Mouse (Mus musculus) gastrocnemius, postnatal 36 days (tissue): Measurements from ENCODE around the gene Tmem200c. TPM values are rescaled to one million over a fixed set of nuclear protein-coding genes. Genes with fewer than 3 reads are reported as not detected.
A peak's percentile ranks its signal among the peaks of the same experiment; 100 is the strongest.

Source experiments
- DNase-seq, 2 experiments: peaks; one replicate each; pipeline ENCODE4 v3.0.0; 2022
- intact Hi-C: fragments of 180-260 bp; cut with DNase I; formaldehyde crosslinking; loops from one replicate; pipeline ENCODE4 v1.15.1; 2025
- long read RNA-seq, 2 experiments: library from polyadenylated mRNA; stranded (forward); transcript quantifications; one replicate each; pipeline ENCODE4 v2.0.0; 2021
- total RNA-seq, 2 experiments: library from RNA; stranded (reverse); gene quantifications; 2 replicates each; pipeline ENCODE4 v1.2.3; 2021

The Tmem200c gene
- under 1 TPM; 0.20 to 0.28 TPM for total RNA-seq
- long read RNA-seq, experiment 1, result 0 reads
- long read RNA-seq, experiment 2, result 0 reads

GRCm38 (mm10) chr17:68826323-68826722, at the start of gene Tmem200c:
TSS of gene Tmem200c (plus strand) at chr17:68826623.
- DNase-seq, result no peak
- intact Hi-C loops, result no loop called here

- intact Hi-C loops, result no loop called here
- DNase-seq, result no peak
Measured at GRCm38 (mm10) chr17:68793741-68794140, 32.7 kb upstream of the Tmem200c start.

GRCm38 (mm10) chr17:68836655-68837012, 10.2 kb downstream of the Tmem200c start:
- no peak for DNase-seq
- intact Hi-C loops, result no loop called here

- intact Hi-C loops, result no loop called here
- peak in 1 of 2 experiments; percentile 40 for DNase-seq
Measured at GRCm38 (mm10) chr17:68837013-68837858, 10.8 kb downstream of the Tmem200c start.

GRCm38 (mm10) chr17:68837859-68838194, 11.4 kb downstream of the Tmem200c start:
- intact Hi-C loops, result no loop called here
- DNase-seq, result no peak

- DNase-seq, result no peak
- intact Hi-C loops, result loop anchor here (5.0 to 10.0 kb wide), 2 partner anchors 663 to 975 kb away; no protein-coding TSS in a partner anchor
Measured at GRCm38 (mm10) chr17:68839888-68840571, 13.6 kb downstream of the Tmem200c start.

GRCm38 (mm10) chr17:68840572-68840939, 14.1 kb downstream of the Tmem200c start:
- intact Hi-C loops, result loop anchor here (5.0 to 10.0 kb wide), 2 partner anchors 663 to 976 kb away; no protein-coding TSS in a partner anchor
- DNase-seq, result no peak

GRCm38 (mm10) chr17:68841097-68841891, 14.9 kb downstream of the Tmem200c start:
- intact Hi-C loops, result loop anchor here (5.0 to 10.0 kb wide), 2 partner anchors 664 to 976 kb away; no protein-coding TSS in a partner anchor
- peak; percentile 34 to 52 for DNase-seq

- intact Hi-C loops, result loop anchor here (5.0 to 10.0 kb wide), 2 partner anchors 665 to 977 kb away; no protein-coding TSS in a partner anchor
- DNase-seq, result no peak
Measured at GRCm38 (mm10) chr17:68841892-68842252, 15.4 kb downstream of the Tmem200c start.

GRCm38 (mm10) chr17:68845931-68846330, 19.5 kb downstream of the Tmem200c start:
- DNase-seq, result no peak

GRCm38 (mm10) chr17:68848739-68849138, 22.3 kb downstream of the Tmem200c start:
- intact Hi-C loops, result loop anchor here (10.0 kb wide), 1 partner anchor 984 kb away; no protein-coding TSS in a partner anchor
- DNase-seq, result no peak

More at GRCm38 (mm10) chr17:68845931-68846330, 19.5 kb downstream of the Tmem200c start:
- intact Hi-C loops, result loop anchor here (10.0 kb wide), 1 partner anchor 981 kb away; no protein-coding TSS in a partner anchor

GRCm38 (mm10) chr17:68852171-68852966, 25.9 kb downstream of the Tmem200c start:
- DNase-seq, result no peak
- intact Hi-C loops, result no loop called here

- DNase-seq, result no peak
- intact Hi-C loops, result no loop called here
Measured at GRCm38 (mm10) chr17:68864175-68864574, 37.8 kb downstream of the Tmem200c start.

- intact Hi-C loops, result no loop called here
- DNase-seq, result no peak
Measured at GRCm38 (mm10) chr17:68868439-68868838, 42.0 kb downstream of the Tmem200c start.

- intact Hi-C loops, result no loop called here
- no peak for DNase-seq
Measured at GRCm38 (mm10) chr17:68874021-68874420, 47.6 kb downstream of the Tmem200c start.

GRCm38 (mm10) chr17:68875251-68875650, 48.8 kb downstream of the Tmem200c start:
- no peak for DNase-seq
- intact Hi-C loops, result no loop called here

- DNase-seq, result no peak
- intact Hi-C loops, result no loop called here
Measured at GRCm38 (mm10) chr17:68875917-68876495, 49.6 kb downstream of the Tmem200c start.

- DNase-seq, result no peak
Measured at GRCm38 (mm10) chr17:68881725-68882524, 55.5 kb downstream of the Tmem200c start.

More at GRCm38 (mm10) chr17:68881725-68882524, 55.5 kb downstream of the Tmem200c start:
- intact Hi-C loops, result loop anchor here (5.0 kb wide), 1 partner anchor 225 kb away; no protein-coding TSS in a partner anchor
